Mouse (Mus musculus): ENCODE results near the gene Map7. TPM values are rescaled to one million over a fixed set of nuclear protein-coding genes. Genes with fewer than 3 reads are reported as not detected.

Map7 gene
- 1.4 to 3.3 TPM (median 1.6 TPM) in 3 replicates for total RNA-seq (2017)

DNA sequence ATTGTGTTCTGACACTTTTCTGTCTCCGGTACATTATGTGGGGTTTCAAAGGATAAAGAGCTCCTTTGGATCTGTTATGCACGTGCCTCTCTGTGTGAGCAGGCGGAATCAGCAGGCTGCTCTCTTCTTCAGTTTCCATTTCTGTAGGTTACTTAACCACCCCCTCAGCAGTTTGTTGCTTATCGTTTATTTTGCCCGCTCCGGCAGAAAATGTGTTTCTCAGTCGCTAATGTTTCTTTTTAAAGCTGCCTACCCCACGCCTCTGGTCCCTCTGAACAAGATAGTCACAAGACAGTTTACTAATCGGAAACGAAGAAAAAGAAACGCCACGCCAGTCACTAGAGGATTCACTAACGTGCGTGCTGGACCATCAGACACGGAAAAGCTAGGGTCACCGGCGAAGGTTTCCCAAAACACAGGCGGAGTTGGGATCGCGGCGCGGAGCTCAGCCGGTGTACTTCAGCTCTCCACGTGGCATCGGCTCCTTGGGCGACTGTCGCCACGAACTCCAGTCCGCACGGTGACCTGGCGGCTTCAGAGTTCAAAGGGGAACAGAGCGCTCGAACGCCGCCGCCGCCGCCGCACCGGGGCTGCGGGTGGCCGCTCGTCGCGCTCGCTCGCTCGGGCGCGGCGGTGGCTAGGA, at the start of gene Map7:
TSS of gene Map7 (plus strand) at position 342 of the 643 bp plus-strand sequence.
- no peak for ATAC-seq (replicated peaks; ENCODE audit: insufficient number of reproducible peaks, low FRiP score, low TSS enrichment, poor library complexity, severe bottlenecking)

GRCm38 (mm10) chr10:20101456-20101855, 46.8 kb upstream of the Map7 start:
- ATAC-seq (replicated peaks; ENCODE audit: insufficient number of reproducible peaks, low FRiP score, low TSS enrichment, poor library complexity, severe bottlenecking) = no peak

DNA sequence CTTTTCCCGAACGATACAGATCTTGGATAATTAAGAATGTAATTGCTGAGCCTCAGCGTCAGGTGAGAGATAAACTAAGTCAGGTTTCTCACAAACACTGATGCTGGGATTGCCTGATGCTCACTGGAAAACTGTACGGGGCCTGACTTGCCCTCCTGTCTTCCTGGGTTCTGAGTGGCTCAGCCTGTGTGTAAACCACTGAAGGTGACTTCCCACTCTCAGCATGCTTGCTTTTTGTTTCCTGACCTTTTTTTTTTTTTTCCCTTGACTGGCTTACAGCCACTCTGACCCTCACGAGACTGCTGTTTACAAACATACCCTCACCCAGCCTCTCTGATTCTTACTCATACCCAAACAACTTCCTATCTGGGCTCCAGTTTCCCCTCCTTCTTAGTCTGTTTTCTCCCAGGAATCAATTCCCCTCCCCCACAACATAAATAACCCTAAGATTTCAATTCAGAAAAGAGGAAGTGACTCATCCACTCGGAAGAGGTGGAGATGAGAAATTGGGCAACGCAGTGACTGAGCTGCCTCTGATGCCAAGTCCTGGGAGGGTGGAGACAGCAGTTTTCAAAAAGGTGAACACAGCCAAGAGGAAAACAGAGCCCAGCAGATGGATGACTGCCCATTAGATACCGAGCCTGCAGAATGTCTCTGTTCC, 43.9 kb upstream of the Map7 start:
- ATAC-seq (replicated peaks; ENCODE audit: insufficient number of reproducible peaks, low FRiP score, low TSS enrichment, poor library complexity, severe bottlenecking) = peak; percentile 90

- no peak for ATAC-seq (replicated peaks; ENCODE audit: insufficient number of reproducible peaks, low FRiP score, low TSS enrichment, poor library complexity, severe bottlenecking)
Measured at GRCm38 (mm10) chr10:20105575-20105974, 42.7 kb upstream of the Map7 start.

GRCm38 (mm10) chr10:20107031-20107430, 41.2 kb upstream of the Map7 start:
- ATAC-seq (replicated peaks; ENCODE audit: insufficient number of reproducible peaks, low FRiP score, low TSS enrichment, poor library complexity, severe bottlenecking) = no peak

DNA sequence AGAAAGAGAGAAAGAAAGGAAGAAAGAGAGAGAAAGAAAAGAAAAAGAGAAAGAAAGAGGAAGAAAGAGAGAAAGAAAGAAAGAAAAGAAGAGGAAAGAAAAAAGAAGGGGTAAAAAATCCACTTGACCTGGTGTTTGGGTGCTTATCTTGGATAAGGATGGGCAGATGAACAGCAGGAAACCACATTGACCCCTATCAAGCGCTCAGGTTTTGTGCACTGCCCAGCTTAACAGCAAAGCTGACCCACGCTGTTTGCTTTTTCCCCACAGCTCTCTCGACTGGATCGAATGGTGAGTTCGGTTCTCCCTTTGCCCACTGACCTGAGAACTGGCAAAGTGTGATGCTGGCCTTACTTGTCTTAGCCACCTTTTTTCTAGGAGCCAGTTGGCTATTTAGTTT, 36.8 kb upstream of the Map7 start:
- no peak for ATAC-seq (replicated peaks; ENCODE audit: insufficient number of reproducible peaks, low FRiP score, low TSS enrichment, poor library complexity, severe bottlenecking)

DNA sequence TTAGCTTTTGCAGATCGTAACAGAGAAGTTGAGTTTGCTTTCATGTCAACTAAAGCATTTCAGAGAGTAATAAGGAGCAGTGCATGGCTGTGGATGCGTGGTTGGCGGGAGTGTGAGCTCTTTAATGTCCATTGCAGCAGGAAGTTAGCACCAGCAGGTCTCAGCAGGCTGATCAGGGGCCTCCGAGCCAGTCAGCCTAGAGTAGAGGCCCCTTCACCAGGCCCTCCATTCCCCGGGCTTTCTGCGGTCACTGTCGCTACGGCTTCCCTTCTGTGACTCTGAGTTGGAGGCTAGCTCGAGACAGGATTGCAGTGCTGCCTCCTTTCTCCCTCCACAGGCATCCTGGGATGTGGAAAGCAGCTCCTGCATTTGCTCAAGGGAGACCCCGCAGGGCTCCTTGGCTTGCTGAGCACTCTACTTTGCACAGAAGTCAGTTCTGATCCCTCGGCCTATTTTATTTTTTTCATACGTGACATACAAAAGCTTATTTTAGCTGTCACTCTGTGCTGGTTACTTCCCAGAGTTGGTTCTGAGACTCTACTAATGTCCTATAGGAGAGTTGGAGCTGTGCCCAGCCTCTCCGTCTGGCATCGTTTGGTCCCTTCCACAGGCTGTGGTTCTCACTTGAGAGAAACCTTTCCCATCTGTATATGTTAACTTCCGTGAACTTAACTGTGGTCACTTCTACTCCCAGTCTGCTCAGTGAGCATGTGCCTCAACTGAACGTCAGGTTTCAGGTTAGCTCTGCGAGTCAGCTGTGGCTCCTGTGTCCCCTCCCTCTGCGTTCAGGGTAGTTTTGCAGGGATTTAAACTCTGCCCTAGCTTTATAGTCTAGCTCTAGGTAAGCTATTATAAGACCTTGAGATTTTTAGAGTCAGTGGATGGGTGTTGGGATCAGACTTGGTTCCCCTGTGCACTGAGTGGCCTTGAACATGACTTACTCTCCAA, 36.0 kb upstream of the Map7 start:
- no peak for ATAC-seq (replicated peaks; ENCODE audit: insufficient number of reproducible peaks, low FRiP score, low TSS enrichment, poor library complexity, severe bottlenecking)

DNA sequence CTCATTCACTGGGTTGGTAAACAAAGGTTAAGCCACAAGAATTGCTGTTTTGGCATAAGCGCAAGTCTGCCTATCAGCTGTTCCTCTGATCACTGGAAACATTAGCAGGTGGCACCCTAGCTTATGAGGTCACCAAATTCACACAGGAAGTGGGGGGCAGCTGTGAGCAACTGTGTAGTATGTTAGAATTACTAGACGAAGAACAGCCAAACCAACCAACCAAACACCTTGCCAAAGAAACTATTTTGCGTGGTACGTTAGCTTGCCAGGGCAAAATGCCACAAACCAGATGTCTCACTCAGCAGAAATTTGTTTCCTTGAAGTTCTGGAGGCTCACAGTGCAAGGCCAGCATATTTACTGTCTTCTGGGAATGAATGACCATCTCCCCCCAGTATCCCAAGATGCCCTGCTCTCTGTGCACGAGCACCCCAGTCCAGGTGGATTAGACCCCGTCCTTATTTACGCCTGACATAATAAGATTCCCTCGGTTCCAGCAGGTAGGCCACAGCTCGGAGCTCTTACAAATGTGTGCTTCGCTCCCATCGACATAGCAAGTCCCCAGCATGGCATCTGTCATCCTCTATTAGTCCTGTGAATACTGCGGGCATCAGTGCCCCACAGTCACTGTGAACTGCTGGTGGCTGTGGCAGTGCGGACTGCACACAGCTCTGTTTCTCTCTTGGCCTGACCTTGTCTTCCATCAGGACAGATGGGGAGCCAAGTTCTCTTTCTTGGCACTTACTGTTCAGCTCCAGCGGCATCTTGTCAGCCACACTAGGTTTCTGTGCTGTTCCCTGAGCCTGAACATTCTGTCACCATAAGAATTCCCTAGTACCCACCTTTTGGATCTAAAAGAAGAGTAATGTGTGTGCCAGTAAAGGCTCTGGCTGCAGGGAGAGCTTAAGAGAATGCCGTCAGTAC, 28.5 kb upstream of the Map7 start:
- no peak; the same call in 1 of the 2 replicates for ATAC-seq (replicated peaks; ENCODE audit: insufficient number of reproducible peaks, low FRiP score, low TSS enrichment, poor library complexity, severe bottlenecking)

- ATAC-seq (replicated peaks; ENCODE audit: insufficient number of reproducible peaks, low FRiP score, low TSS enrichment, poor library complexity, severe bottlenecking) = no peak
Measured at GRCm38 (mm10) chr10:20121981-20122380, 26.3 kb upstream of the Map7 start.

- ATAC-seq (replicated peaks; ENCODE audit: insufficient number of reproducible peaks, low FRiP score, low TSS enrichment, poor library complexity, severe bottlenecking) = peak; percentile 64
Measured at GRCm38 (mm10) chr10:20123401-20123800, 24.9 kb upstream of the Map7 start.

GRCm38 (mm10) chr10:20124576-20124975, 23.7 kb upstream of the Map7 start:
- no peak for ATAC-seq (replicated peaks; ENCODE audit: insufficient number of reproducible peaks, low FRiP score, low TSS enrichment, poor library complexity, severe bottlenecking)

DNA sequence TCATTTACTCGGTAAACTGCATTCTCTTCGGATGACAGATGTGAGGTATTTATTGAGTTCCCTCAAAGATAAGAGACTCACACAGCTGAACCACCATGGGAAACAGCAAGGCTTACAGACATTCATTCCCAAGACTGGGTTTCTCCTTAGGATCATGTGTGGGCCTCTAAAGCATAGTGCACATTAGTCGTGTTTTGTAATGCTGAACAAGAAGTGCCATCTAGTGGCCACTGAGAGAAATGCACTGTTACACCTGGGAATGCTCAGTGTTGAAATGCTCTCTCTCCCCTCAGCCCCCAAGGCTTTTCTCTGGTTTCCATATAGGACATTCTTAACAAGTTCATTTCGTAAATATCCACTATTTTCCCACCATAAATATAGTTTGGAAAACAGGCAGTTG, 23.0 kb upstream of the Map7 start:
- ATAC-seq (replicated peaks; ENCODE audit: insufficient number of reproducible peaks, low FRiP score, low TSS enrichment, poor library complexity, severe bottlenecking) = peak; percentile 55

DNA sequence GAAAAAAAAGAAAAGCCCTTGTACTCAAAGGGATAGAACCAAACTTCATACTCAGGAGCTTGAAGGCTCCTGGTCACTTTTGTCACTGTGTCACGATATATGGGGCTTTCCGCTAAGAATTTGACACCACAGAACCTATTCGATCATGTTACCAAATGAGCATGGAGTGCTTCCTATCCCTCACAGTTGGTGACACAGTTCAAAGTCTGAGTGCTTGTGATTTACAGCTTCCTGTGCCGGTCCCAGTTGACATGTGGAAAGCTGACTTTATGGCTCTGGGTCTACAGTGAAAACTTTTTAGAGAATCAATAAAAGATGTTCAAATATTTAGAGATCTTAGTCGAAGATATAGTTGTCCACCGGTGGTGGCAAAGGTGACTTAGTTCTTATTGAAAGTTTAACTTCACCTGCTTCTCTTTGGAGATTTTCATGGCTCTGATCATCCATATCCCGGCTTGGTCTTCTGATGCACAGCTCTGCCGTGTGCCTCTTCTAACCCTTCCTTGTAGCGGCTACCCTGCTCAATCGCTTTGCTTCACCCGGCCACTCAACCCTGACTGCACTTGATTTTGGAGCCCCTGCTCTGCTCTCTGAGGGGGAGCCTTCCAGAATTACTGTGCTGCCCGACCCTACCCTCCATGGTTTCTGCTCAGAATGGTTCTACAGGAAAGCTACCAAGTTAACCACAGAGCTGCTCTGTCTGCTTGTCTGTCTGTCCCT, 15.2 kb upstream of the Map7 start:
- no peak for ATAC-seq (replicated peaks; ENCODE audit: insufficient number of reproducible peaks, low FRiP score, low TSS enrichment, poor library complexity, severe bottlenecking)

- ATAC-seq (replicated peaks; ENCODE audit: insufficient number of reproducible peaks, low FRiP score, low TSS enrichment, poor library complexity, severe bottlenecking) = no peak
Measured at GRCm38 (mm10) chr10:20135350-20136058, 12.8 kb upstream of the Map7 start.

DNA sequence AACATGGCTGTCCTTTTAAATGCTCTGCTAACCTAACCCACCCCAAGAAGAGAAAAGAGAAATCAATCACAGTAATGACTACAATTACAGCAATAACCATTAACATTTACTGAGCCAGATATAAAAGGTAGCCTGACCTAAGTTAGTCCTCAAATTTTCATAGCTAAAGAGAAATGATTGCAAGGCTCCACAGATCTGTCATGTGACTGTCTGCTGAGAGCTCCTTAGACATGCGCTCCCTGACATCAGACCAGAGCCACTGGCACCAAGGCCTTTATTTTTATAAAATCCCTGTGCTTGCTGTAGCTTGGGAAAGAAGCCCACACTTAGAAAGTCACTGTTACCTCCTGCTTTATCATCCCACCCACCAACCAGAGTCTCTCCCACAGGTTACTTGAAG, 11.8 kb upstream of the Map7 start:
- ATAC-seq (replicated peaks; ENCODE audit: insufficient number of reproducible peaks, low FRiP score, low TSS enrichment, poor library complexity, severe bottlenecking) = no peak

GRCm38 (mm10) chr10:20141376-20141775, 6.9 kb upstream of the Map7 start:
- no peak for ATAC-seq (replicated peaks; ENCODE audit: insufficient number of reproducible peaks, low FRiP score, low TSS enrichment, poor library complexity, severe bottlenecking)

DNA sequence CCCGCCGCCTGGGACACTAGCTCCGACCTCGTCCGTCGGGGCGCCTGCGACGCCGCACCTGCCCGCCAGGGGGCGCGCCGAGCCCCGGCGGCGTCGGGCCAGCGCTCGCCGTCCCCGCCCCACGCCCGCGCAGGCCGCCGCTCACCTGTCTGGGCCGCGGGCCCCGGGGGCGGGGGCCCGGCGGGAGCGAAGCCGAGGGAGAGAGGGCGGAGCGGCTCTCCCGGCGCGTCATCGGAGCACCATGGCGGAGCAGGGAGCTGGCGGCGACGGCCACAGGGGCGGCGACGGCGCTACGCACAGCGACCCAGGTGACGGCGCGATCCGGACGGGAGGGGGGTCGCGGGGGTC, 476 bp downstream of the Map7 start:
- no peak for ATAC-seq (replicated peaks; ENCODE audit: insufficient number of reproducible peaks, low FRiP score, low TSS enrichment, poor library complexity, severe bottlenecking)

All from monocyte, adult 5-6 weeks (primary cell).